Mouse (Mus musculus) lung, adult 2 months (tissue): ENCODE data around the gene Ttc23.

Experiments
- CTCF ChIP-seq: fragments of 200-500 bp; IDR thresholded peaks from 2 replicates; pipeline ENCODE4 v1.5.1; 2011; ENCODE audit warnings: mild to moderate bottlenecking, low read length, control low read depth; ENCODE audit not compliant: insufficient read depth
- POLR2A ChIP-seq: fragments of 200-500 bp; IDR thresholded peaks from 2 replicates; pipeline ENCODE4 v1.6.1; 2011; ENCODE audit warnings: low read depth, mild to moderate bottlenecking, control low read depth, low read length, borderline replicate concordance; ENCODE audit errors: extremely low read depth

- TF ChIP-seq POLR2A (no peak), CTCF (no peak)
Observed at GRCm38 (mm10) chr7:67800547-67800946, 153.3 kb downstream of the Ttc23 start.
